Mouse (Mus musculus) forebrain, embryonic 10.5 days (tissue): ENCODE results near the gene Fam221b. TPM values are rescaled to one million over a fixed set of nuclear protein-coding genes. Genes with fewer than 3 reads are reported as not detected.

Source experiments
- DNase-seq: peaks from one replicate; pipeline ENCODE4 v3.0.0-alpha.2; 2017; ENCODE audit warnings: low spot score; ENCODE audit errors: extremely low spot score
- H3K27ac ChIP-seq: fragments of 300-500 bp; sonication (generic); 2 replicates; pipeline ENCODE4 v1.5.1; 2016; ENCODE audit warnings: mild to moderate bottlenecking
- H3K27me3 ChIP-seq: fragments of 300-500 bp; sonication (generic); 2 replicates; pipeline ENCODE4 v1.6.1; 2016; ENCODE audit warnings: mild to moderate bottlenecking; ENCODE audit not compliant: poor library complexity, severe bottlenecking
- H3K36me3 ChIP-seq: fragments of 300-500 bp; sonication (generic); replicated peaks from 2 replicates; pipeline ENCODE4 v1.6.1; 2016; ENCODE audit warnings: mild to moderate bottlenecking, moderate library complexity
- H3K4me1 ChIP-seq: fragments of 300-500 bp; sonication (generic); 2 replicates; pipeline ENCODE4 v1.6.1; 2016
- H3K4me3 ChIP-seq: fragments of 300-500 bp; sonication (generic); 2 replicates; pipeline ENCODE4 v1.5.1; 2016; ENCODE audit warnings: mild to moderate bottlenecking, moderate library complexity
- H3K9me3 ChIP-seq: fragments of 300-500 bp; sonication (generic); 2 replicates; pipeline ENCODE4 v1.6.1; 2016; ENCODE audit warnings: mild to moderate bottlenecking, moderate library complexity
- WGBS: fragments of 180-500 bp; shearing (Covaris S2); methylation state at CpG from one replicate; pipeline ENCODE4 v1.1.7; 2016; 5-methylcytosine and 5-hydroxymethylcytosine counted together
- polyA plus RNA-seq: library from polyadenylated mRNA; unstranded; fragments of >200 nt; fragmentation: Nextera tagmentation; extraction: Ambion mirVana; gene quantifications from 2 replicates; pipeline ENCODE4 v1.2.1, GENCODE M21; 2016

Gene Fam221b
- 1.6 and 1.7 TPM in 2 replicates for polyA plus RNA-seq

GRCm38 (mm10) chr4:43668782-43669427 lies at the start of gene Fam221b, which contains the start of gene Tmem8b:
Gene Fam221b (minus strand): TSS chr4:43669145.
Gene Tmem8b (plus strand): TSS chr4:43668971.
- Histone ChIP-seq H3K27ac (peak within 1 kb of the TSS; percentile 93), H3K27me3 (peaks cover 64% of the 10 kb centered on the region), H3K4me3 (peak within 1 kb of the TSS; percentile 82), H3K4me1 (peaks cover 32% of the 10 kb centered on the region), H3K36me3 (no peaks in the 10 kb centered on the region), H3K9me3 (no peaks in the 10 kb centered on the region)
- WGBS: 4% methylated on average over 40 of the region's 41 CpGs
- peak; percentile 88 for DNase-seq

GRCm38 (mm10) chr4:43713652-43714219 lies 44.8 kb upstream of the Fam221b start:
- Histone ChIP-seq H3K27me3 (peaks cover 9% of the 10 kb centered on the region; the same call in 1 of the 2 replicates), H3K4me3 (no peak overlapping the region), H3K9me3 (no peaks in the 10 kb centered on the region), H3K4me1 (no peaks in the 10 kb centered on the region), H3K27ac (no peak overlapping the region), H3K36me3 (no peaks in the 10 kb centered on the region)
- 48% methylated on average over 7 of the region's 7 CpGs for WGBS
- DNase-seq: no peak

- Histone ChIP-seq H3K4me3 (no peak overlapping the region), H3K27ac (no peak overlapping the region), H3K9me3 (no peaks in the 10 kb centered on the region), H3K4me1 (peaks cover 4% of the 10 kb centered on the region), H3K27me3 (peaks cover 9% of the 10 kb centered on the region; the same call in 1 of the 2 replicates), H3K36me3 (no peaks in the 10 kb centered on the region)
- 2% methylated on average over 2 of the region's 2 CpGs for WGBS
- peak; percentile 75 for DNase-seq
Measured at GRCm38 (mm10) chr4:43711821-43712220, 42.9 kb upstream of the Fam221b start.

GRCm38 (mm10) chr4:43709869-43710268 lies 40.9 kb upstream of the Fam221b start, which contains the start of gene Olfr71:
Gene Olfr71 (minus strand): TSS chr4:43710255.
- Histone ChIP-seq H3K4me1 (peaks cover 4% of the 10 kb centered on the region), H3K4me3 (no peak within 1 kb of the TSS), H3K36me3 (no peaks in the 10 kb centered on the region), H3K9me3 (no peaks in the 10 kb centered on the region), H3K27me3 (peaks cover 9% of the 10 kb centered on the region; the same call in 1 of the 2 replicates), H3K27ac (no peak within 1 kb of the TSS)
- no peak for DNase-seq
- WGBS: 86% methylated on average over 6 of the region's 6 CpGs

- 93% methylated on average over 13 of the region's 13 CpGs for WGBS
- H3K4me1 ChIP-seq: peaks cover 4% of the 10 kb centered on the region
- H3K4me3 ChIP-seq: no peak overlapping the region
- no peaks in the 10 kb centered on the region for H3K27me3 ChIP-seq
- no peaks in the 10 kb centered on the region for H3K36me3 ChIP-seq
- H3K27ac ChIP-seq: no peak overlapping the region
- DNase-seq: no peak
- H3K9me3 ChIP-seq: no peaks in the 10 kb centered on the region
Measured at GRCm38 (mm10) chr4:43705991-43706390, 37.0 kb upstream of the Fam221b start.

- no peaks in the 10 kb centered on the region for H3K36me3 ChIP-seq
- no peak overlapping the region for H3K27ac ChIP-seq
- no peak for DNase-seq
- no peaks in the 10 kb centered on the region for H3K27me3 ChIP-seq
- 88% methylated on average over 8 of the region's 8 CpGs for WGBS
- peaks cover 4% of the 10 kb centered on the region for H3K4me1 ChIP-seq
- no peak overlapping the region for H3K4me3 ChIP-seq
- no peaks in the 10 kb centered on the region for H3K9me3 ChIP-seq
Measured at GRCm38 (mm10) chr4:43703851-43704250, 34.9 kb upstream of the Fam221b start.

- no peaks in the 10 kb centered on the region for H3K9me3 ChIP-seq
- WGBS: 78% methylated on average over 6 of the region's 6 CpGs
- H3K4me1 ChIP-seq: peaks cover 4% of the 10 kb centered on the region
- H3K36me3 ChIP-seq: no peaks in the 10 kb centered on the region
- no peak overlapping the region for H3K4me3 ChIP-seq
- no peaks in the 10 kb centered on the region for H3K27me3 ChIP-seq
- no peak for DNase-seq
- H3K27ac ChIP-seq: no peak overlapping the region
Measured at GRCm38 (mm10) chr4:43703439-43703838, 34.5 kb upstream of the Fam221b start.

GRCm38 (mm10) chr4:43700707-43701106 lies 31.8 kb upstream of the Fam221b start, which contains the start of gene Olfr70:
Gene Olfr70 (minus strand): TSS chr4:43700807.
- DNase-seq: no peak
- H3K4me1 ChIP-seq: no peaks in the 10 kb centered on the region
- no peak within 1 kb of the TSS for H3K4me3 ChIP-seq
- no peaks in the 10 kb centered on the region for H3K27me3 ChIP-seq
- no peaks in the 10 kb centered on the region for H3K9me3 ChIP-seq
- WGBS: 92% methylated on average over 6 of the region's 6 CpGs
- H3K36me3 ChIP-seq: no peaks in the 10 kb centered on the region
- no peak within 1 kb of the TSS for H3K27ac ChIP-seq

- no peak for DNase-seq
- H3K4me3 ChIP-seq: no peak overlapping the region
- WGBS: 95% methylated on average over 13 of the region's 13 CpGs
- no peaks in the 10 kb centered on the region for H3K27me3 ChIP-seq
- peaks cover 4% of the 10 kb centered on the region for H3K4me1 ChIP-seq
- H3K27ac ChIP-seq: no peak overlapping the region
- no peaks in the 10 kb centered on the region for H3K36me3 ChIP-seq
- H3K9me3 ChIP-seq: no peaks in the 10 kb centered on the region
Measured at GRCm38 (mm10) chr4:43696561-43696960, 27.6 kb upstream of the Fam221b start.

GRCm38 (mm10) chr4:43695249-43695671 lies 26.3 kb upstream of the Fam221b start:
- DNase-seq: no peak
- H3K27me3 ChIP-seq: no peaks in the 10 kb centered on the region
- H3K4me1 ChIP-seq: peaks cover 4% of the 10 kb centered on the region
- no peak overlapping the region for H3K4me3 ChIP-seq
- no peak overlapping the region for H3K27ac ChIP-seq
- H3K36me3 ChIP-seq: peaks cover under 1% of the 10 kb centered on the region; the same call in 1 of the 2 replicates
- H3K9me3 ChIP-seq: no peaks in the 10 kb centered on the region
- 41% methylated on average over 9 of the region's 9 CpGs for WGBS

- DNase-seq: no peak
- H3K9me3 ChIP-seq: no peaks in the 10 kb centered on the region
- WGBS: 83% methylated on average over 1 of the region's 1 CpGs
Measured at GRCm38 (mm10) chr4:43694439-43695248, 25.7 kb upstream of the Fam221b start.

GRCm38 (mm10) chr4:43693806-43694241 lies 24.9 kb upstream of the Fam221b start:
- Histone ChIP-seq H3K4me3 (no peak overlapping the region), H3K9me3 (no peaks in the 10 kb centered on the region), H3K36me3 (peaks cover 8% of the 10 kb centered on the region), H3K27ac (no peak overlapping the region), H3K4me1 (peaks cover 4% of the 10 kb centered on the region), H3K27me3 (no peaks in the 10 kb centered on the region)
- DNase-seq: no peak
- 80% methylated on average over 5 of the region's 5 CpGs for WGBS

More at GRCm38 (mm10) chr4:43694439-43695248, 25.7 kb upstream of the Fam221b start:
- H3K4me3 ChIP-seq: no peak overlapping the region
- H3K36me3 ChIP-seq: peaks cover 6% of the 10 kb centered on the region
- no peaks in the 10 kb centered on the region for H3K27me3 ChIP-seq
- no peak overlapping the region for H3K27ac ChIP-seq
- H3K4me1 ChIP-seq: peaks cover 4% of the 10 kb centered on the region
